Mouse (Mus musculus) monocyte, adult 59 days (primary cell): ENCODE measurements around the gene Vgf. TPM values are rescaled to one million over a fixed set of nuclear protein-coding genes. Genes with fewer than 3 reads are reported as not detected.

Experiments
- total RNA-seq, 2 experiments: library from RNA; stranded (reverse); gene quantifications; one replicate each; pipeline ENCODE4 v1.2.4; 2023

Vgf gene
- under 1 TPM in 1 of 2 experiments, not detected in 1; 0.33 TPM for total RNA-seq

GRCm38 (mm10) chr5:137026092-137026491, at the start of gene Vgf:
Gene Vgf (plus strand): TSS chr5:137026392.

GRCm38 (mm10) chr5:136986695-136987137, 39.5 kb upstream of the Vgf start, which contains the start of gene Plod3:
Gene Plod3 (plus strand): TSS chr5:136987019.

GRCm38 (mm10) chr5:136987934-136988271, 38.3 kb upstream of the Vgf start, which contains the start of gene Znhit1:
Gene Znhit1 (minus strand): TSS chr5:136988021.

GRCm38 (mm10) chr5:137045402-137046323, 19.5 kb downstream of the Vgf start, which contains the start of gene Ap1s1:
Gene Ap1s1 (minus strand): TSS chr5:137046135.

GRCm38 (mm10) chr5:137072079-137072960, 46.1 kb downstream of the Vgf start, which contains the start of gene Serpine1:
Gene Serpine1 (minus strand): TSS chr5:137072268.

Other genes with a start within 250 kb of the Vgf start
- not detected for gene Col26a1, start 143.2 kb upstream of the Vgf start, total RNA-seq
- 1 to 10 TPM; 6.0 to 6.5 TPM for gene Ift22, start 118.2 kb upstream of the Vgf start, total RNA-seq
- gene Fis1, start 73.1 kb upstream of the Vgf start, total RNA-seq, result 100 to 1,000 TPM; 189 to 192 TPM
- 1 to 10 TPM; 1.1 to 2.3 TPM for gene Cldn15, start 59.8 kb upstream of the Vgf start, total RNA-seq
- gene Plod3, start 39.4 kb upstream of the Vgf start, total RNA-seq, result 100 to 1,000 TPM; 238 to 266 TPM
- gene Znhit1, start 38.4 kb upstream of the Vgf start, total RNA-seq, result 10 to 100 TPM; 88.6 to 93.8 TPM
- 10 to 100 TPM; 27.4 to 28.5 TPM for gene Ap1s1, start 19.7 kb downstream of the Vgf start, total RNA-seq
- 1 to 10 TPM; 7.6 to 7.9 TPM for gene Serpine1, start 45.9 kb downstream of the Vgf start, total RNA-seq
- 10 to 100 TPM; 33.3 to 34.2 TPM for gene Trim56, start 89.8 kb downstream of the Vgf start, total RNA-seq
- gene Muc3, start 122.9 kb downstream of the Vgf start, total RNA-seq, result not detected
- not detected for gene Muc3a, start 186.0 kb downstream of the Vgf start, total RNA-seq